15 mouse cellular contexts compared by ENCODE assay signal in the genomic region with DNA sequence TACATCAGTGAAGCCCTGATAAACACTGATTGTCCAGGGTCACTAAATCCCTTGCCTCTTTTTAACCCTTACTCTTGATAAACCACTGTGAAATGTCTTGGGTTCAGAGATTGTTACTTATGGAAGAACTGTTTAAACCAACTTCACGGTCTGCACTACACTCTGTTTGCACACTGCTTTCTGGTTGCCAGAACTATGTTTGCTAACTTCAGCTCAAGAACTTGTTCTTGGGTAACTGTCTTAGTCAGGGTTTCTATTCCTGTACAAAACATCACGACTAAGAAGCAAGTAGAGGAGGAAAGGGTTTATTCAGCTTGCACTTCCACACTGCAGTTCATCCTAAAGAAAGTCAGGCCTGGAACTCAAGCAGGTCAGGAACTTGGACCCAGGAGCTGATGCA.
"Had no signal": no experiment of that assay in that cellular context is flagged by ENCODE, and none has a peak within 500 bp of the region (broad histone marks: within the 10 kb centered on the region; RNA-seq: fewer than 3 reads in every experiment).

No protein-coding gene starts in this region.

- H3K36me3 ChIP-seq: limb, embryonic 15.5 days; liver, embryonic 12.5 days; midbrain, embryonic 13.5 days; midbrain, embryonic 15.5 days; neural tube, embryonic 12.5 days had no signal

- H3K4me3 ChIP-seq: limb, embryonic 15.5 days; liver, embryonic 12.5 days; megakaryocyte, embryonic 14.5 days; midbrain, embryonic 13.5 days; midbrain, embryonic 15.5 days; neural tube, embryonic 12.5 days had no signal

- DNase-seq: right cerebral cortex, postnatal 25 days; right cerebral cortex, postnatal 4 days; spleen, adult 18-20 months; thymus, adult 2 months; thymus, postnatal 25 days; thymus, postnatal 4 days had no signal

- H3K9ac ChIP-seq: limb, embryonic 15.5 days; liver, embryonic 12.5 days; liver, embryonic 14.5 days; midbrain, embryonic 13.5 days; midbrain, embryonic 15.5 days; neural tube, embryonic 12.5 days had no signal

- H3K4me1 ChIP-seq: liver, embryonic 12.5 days; megakaryocyte, embryonic 14.5 days had no signal

- H3K27ac ChIP-seq: limb, embryonic 15.5 days; liver, embryonic 12.5 days; liver, embryonic 14.5 days; macrophage; midbrain, embryonic 13.5 days; midbrain, embryonic 15.5 days; neural tube, embryonic 12.5 days had no signal

- H3K9me3 ChIP-seq: limb, embryonic 15.5 days; liver, embryonic 12.5 days; megakaryocyte, embryonic 14.5 days; midbrain, embryonic 13.5 days; midbrain, embryonic 15.5 days; neural tube, embryonic 12.5 days had no signal

- H3K4me2 ChIP-seq: limb, embryonic 15.5 days; liver, embryonic 12.5 days; midbrain, embryonic 11.5 days; midbrain, embryonic 13.5 days; midbrain, embryonic 15.5 days; neural tube, embryonic 12.5 days had no signal

- ATAC-seq: liver, embryonic 12.5 days; midbrain, embryonic 13.5 days; midbrain, embryonic 15.5 days had no signal

- H3K27me3 ChIP-seq: limb, embryonic 15.5 days; liver, embryonic 12.5 days; midbrain, embryonic 13.5 days; midbrain, embryonic 15.5 days; neural tube, embryonic 12.5 days had no signal
